Comparison of ENCODE assay signal across 7 mouse cellular contexts in genomic region chr11:97152023-97152426, GRCm38 (mm10). TPM values are rescaled to one million over a fixed set of nuclear protein-coding genes. Genes with fewer than 3 reads are reported as not detected.
DNase-seq lines count a peak whose midpoint lies in the region; ATAC-seq and TF ChIP-seq lines count a peak whose summit lies in the region.

No protein-coding gene starts in this region.

- no peaks in the 10 kb centered on the region for H3K9me3 ChIP-seq in E14TG2a.4 (ENCODE audit: low read length)
- no peaks in the 10 kb centered on the region for H3K9me3 ChIP-seq in embryonic facial prominence, embryonic 15.5 days (replicated peaks)
- no peaks in the 10 kb centered on the region for H3K9me3 ChIP-seq in limb, embryonic 10.5 days (replicated peaks)
- H3K9me3 ChIP-seq in midbrain, embryonic 16.5 days (replicated peaks; ENCODE audit: control insufficient read depth, low read length, poor library complexity, severe bottlenecking) = no peaks in the 10 kb centered on the region

- peaks cover 25% of the 10 kb centered on the region for H3K36me3 ChIP-seq in E14TG2a.4 (ENCODE audit: insufficient read depth, low read length)
- H3K36me3 ChIP-seq in embryonic facial prominence, embryonic 15.5 days = peaks cover 23% of the 10 kb centered on the region
- H3K36me3 ChIP-seq in limb, embryonic 10.5 days = peaks cover 46% of the 10 kb centered on the region
- peaks cover 5% of the 10 kb centered on the region for H3K36me3 ChIP-seq in midbrain, embryonic 16.5 days (ENCODE audit: control insufficient read depth, insufficient read depth, low read length)

- no peak overlapping the region for H3K9ac ChIP-seq in embryonic facial prominence, embryonic 15.5 days
- H3K9ac ChIP-seq in midbrain, embryonic 16.5 days (ENCODE audit: low read depth, low read length) = peak overlapping the region; percentile 92

- no peak for TF ChIP-seq CTCF in E14TG2a.4 (conservative IDR thresholded peaks at IDR 0.05; ENCODE audit: low read length)

- H3K4me3 ChIP-seq in E14TG2a.4 (replicated peaks; ENCODE audit: low read length) = peak overlapping the region; percentile 83
- peak overlapping the region; percentile 77 for H3K4me3 ChIP-seq in embryonic facial prominence, embryonic 15.5 days (replicated peaks)
- peak overlapping the region; percentile 84 for H3K4me3 ChIP-seq in limb, embryonic 10.5 days
- H3K4me3 ChIP-seq in midbrain, embryonic 16.5 days (ENCODE audit: low read depth, low read length) = peak overlapping the region; percentile 74

- 2% methylated on average over 11 of the region's 11 CpGs for WGBS in embryonic facial prominence, embryonic 15.5 days
- 3% methylated on average over 11 of the region's 11 CpGs for WGBS in limb, embryonic 10.5 days
- under 1% methylated on average over 11 of the region's 11 CpGs for WGBS in midbrain, embryonic 16.5 days

- peaks cover 44% of the 10 kb centered on the region for H3K27me3 ChIP-seq in E14TG2a.4 (ENCODE audit: insufficient read depth, low read length)
- H3K27me3 ChIP-seq in embryonic facial prominence, embryonic 15.5 days = no peaks in the 10 kb centered on the region
- peaks cover 5% of the 10 kb centered on the region; the same call in 1 of the 2 replicates for H3K27me3 ChIP-seq in limb, embryonic 10.5 days (ENCODE audit: low read depth, poor library complexity, severe bottlenecking)
- no peaks in the 10 kb centered on the region for H3K27me3 ChIP-seq in midbrain, embryonic 16.5 days (ENCODE audit: control insufficient read depth, insufficient read depth, low read depth, low read length)

- peak; percentile 70 for DNase-seq in ZHBTc4 (ENCODE audit: low read depth, low spot score)
- DNase-seq in heart, postnatal 14 days = peak; percentile 46 to 70
- DNase-seq in limb, embryonic 10.5 days (ENCODE audit: low spot score) = peak; percentile 52

- H3K27ac ChIP-seq in embryonic facial prominence, embryonic 15.5 days (replicated peaks) = peak overlapping the region; percentile 93
- peak overlapping the region; percentile 15; the same call in 1 of the 2 replicates for H3K27ac ChIP-seq in limb, embryonic 10.5 days
- peak overlapping the region; percentile 94 for H3K27ac ChIP-seq in midbrain, embryonic 16.5 days (ENCODE audit: low read length)

- ATAC-seq in embryonic facial prominence, embryonic 15.5 days (ENCODE audit: insufficient number of reproducible peaks, low FRiP score, low TSS enrichment, low read depth) = no peak
- ATAC-seq in midbrain, embryonic 16.5 days = no peak
- ATAC-seq in inflammation-experienced regulatory T-cells, adult 6 months = no peak

- peak overlapping the region; percentile 87 for H3K4me2 ChIP-seq in embryonic facial prominence, embryonic 15.5 days (replicated peaks)
- peak overlapping the region; percentile 70 for H3K4me2 ChIP-seq in midbrain, embryonic 16.5 days (ENCODE audit: low read length)

- intact Hi-C loops in heart, postnatal 14 days (cut with DNase I) = no loop called here

- H3K4me1 ChIP-seq in E14TG2a.4 (replicated peaks; ENCODE audit: low read depth, low read length) = peaks cover 40% of the 10 kb centered on the region
- peaks cover 49% of the 10 kb centered on the region for H3K4me1 ChIP-seq in embryonic facial prominence, embryonic 15.5 days
- peaks cover 69% of the 10 kb centered on the region for H3K4me1 ChIP-seq in limb, embryonic 10.5 days
- peaks cover 22% of the 10 kb centered on the region for H3K4me1 ChIP-seq in midbrain, embryonic 16.5 days (ENCODE audit: control insufficient read depth, insufficient read depth, low read length)

RNA-seq across cellular contexts. Expression of gene Tbkbp1, which starts 0.7 kb away (rescaled TPM):
- polyA plus RNA-seq in embryonic facial prominence, embryonic 15.5 days (2015; fragmentation: Nextera tagmentation; extraction: Ambion mirVana) = 8.9 and 9.5 TPM in 2 replicates
- 10 to 100 TPM; 13.4 to 15.8 TPM for total RNA-seq in heart, postnatal 14 days (2021)
- polyA plus RNA-seq in limb, embryonic 10.5 days (2016; fragmentation: Nextera tagmentation; extraction: Ambion mirVana) = 6.1 and 7.8 TPM in 2 replicates
- polyA plus RNA-seq in midbrain, embryonic 16.5 days (2015; fragmentation: Nextera tagmentation; extraction: Ambion mirVana) = 7.7 and 8.2 TPM in 2 replicates
- polyA plus RNA-seq in inflammation-experienced regulatory T-cells, adult 6 months (2017; shearing (Covaris generic)) = under 1 TPM in 2 of 3 experiments, not detected in 1; 0.21 to 0.44 TPM

RNA-seq across cellular contexts. Expression of gene Kpnb1, which starts 35.7 kb away (rescaled TPM):
- 43.8 and 49.9 TPM in 2 replicates for polyA plus RNA-seq in embryonic facial prominence, embryonic 15.5 days (2015; fragmentation: Nextera tagmentation; extraction: Ambion mirVana)
- total RNA-seq in heart, postnatal 14 days (2021) = 10 to 100 TPM; 86.3 to 94.8 TPM
- polyA plus RNA-seq in limb, embryonic 10.5 days (2016; fragmentation: Nextera tagmentation; extraction: Ambion mirVana) = 82.8 and 88.9 TPM in 2 replicates
- 28.5 and 32.9 TPM in 2 replicates for polyA plus RNA-seq in midbrain, embryonic 16.5 days (2015; fragmentation: Nextera tagmentation; extraction: Ambion mirVana)
- 10 to 100 TPM; 24.7 to 41.5 (median 26.2) TPM for polyA plus RNA-seq in inflammation-experienced regulatory T-cells, adult 6 months (2017; shearing (Covaris generic))

RNA-seq across cellular contexts. Expression of gene Tbx21, which starts 36.9 kb away (rescaled TPM):
- polyA plus RNA-seq in embryonic facial prominence, embryonic 15.5 days (2015; fragmentation: Nextera tagmentation; extraction: Ambion mirVana) = 0.07 and 0.15 TPM in 2 replicates
- total RNA-seq in heart, postnatal 14 days (2021) = under 1 TPM in 1 of 2 experiments, not detected in 1; 0.12 TPM
- polyA plus RNA-seq in limb, embryonic 10.5 days (2016; fragmentation: Nextera tagmentation; extraction: Ambion mirVana) = 0.05 and 0.08 TPM in 2 replicates
- polyA plus RNA-seq in midbrain, embryonic 16.5 days (2015; fragmentation: Nextera tagmentation; extraction: Ambion mirVana) = 0.16 TPM in 2 replicates
- polyA plus RNA-seq in inflammation-experienced regulatory T-cells, adult 6 months (2017; shearing (Covaris generic)) = 10 to 100 TPM in 1 of 3 experiments, 1 to 10 TPM in 2; 3.4 to 20.9 (median 3.6) TPM

Comparison
In these comparisons a context has a peak if more than half of its experiments do, and no peak if none do; other contexts are left out.
1. H3K27ac ChIP-seq: peak in every context shown above with its lines; median percentile 94 in midbrain, embryonic 16.5 days; 93 in embryonic facial prominence, embryonic 15.5 days; 15 in limb, embryonic 10.5 days.